Mouse (Mus musculus): ENCODE results near the gene Abhd17a.

DNA sequence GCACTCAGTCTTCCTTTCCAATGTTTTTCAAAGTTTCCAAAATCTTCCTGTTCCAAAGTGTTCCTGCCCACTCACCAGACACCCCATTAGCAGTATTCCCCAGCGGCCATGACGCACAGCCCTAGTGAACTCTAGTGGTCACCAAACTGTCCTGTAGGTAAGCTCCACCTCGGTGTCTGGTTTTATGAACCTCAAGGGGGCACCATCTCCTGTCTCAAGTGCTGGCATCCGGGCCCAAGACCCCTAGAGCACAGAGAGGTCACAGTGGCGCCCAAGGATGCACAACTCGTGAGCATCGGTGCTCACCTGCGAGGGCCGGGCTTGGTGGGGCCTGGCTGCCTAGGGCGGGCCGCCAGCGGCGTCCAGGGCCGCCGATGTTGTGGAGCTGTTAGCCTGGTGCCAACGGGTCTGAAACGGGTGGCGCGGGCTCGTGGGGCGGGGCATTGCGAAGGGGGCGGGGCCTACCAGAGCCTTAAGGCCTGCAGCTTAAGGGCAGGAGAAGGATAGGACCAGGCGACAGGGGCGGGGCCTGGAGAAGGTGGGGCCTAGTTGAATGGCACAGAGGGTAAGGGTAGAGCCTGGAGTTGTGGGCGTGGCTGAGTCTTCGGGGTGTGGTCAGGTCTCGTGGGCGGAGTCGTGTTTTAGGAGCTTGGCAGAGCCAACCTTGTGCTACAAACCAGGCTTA lies 51.3 kb downstream of the Abhd17a start, which contains the start of gene Atp8b3:
- TF ChIP-seq POLR2A (IDR thresholded peaks at IDR 0.05; ENCODE audit: borderline replicate concordance, insufficient read depth, low read length) (no peak), CTCF (IDR thresholded peaks at IDR 0.05; ENCODE audit: borderline replicate concordance, insufficient read depth, low read depth, low read length) (no peak)

Measured in cerebellum, adult 2 months (tissue).